Mouse (Mus musculus) lung, embryonic 14.5 days (tissue): ENCODE results near the gene Prdm2. TPM values are rescaled to one million over a fixed set of nuclear protein-coding genes. Genes with fewer than 3 reads are reported as not detected.

Source experiments
- ATAC-seq: fragments of 200-750 bp; cut with Nextera tagmentation; 2 replicates; pipeline ENCODE4 v1.8.0; 2017; ENCODE audit warnings: mild to moderate bottlenecking, moderate TSS enrichment, moderate library complexity; ENCODE audit not compliant: insufficient read depth
- DNase-seq: peaks from one replicate; pipeline ENCODE4 v3.0.0-alpha.2; 2015
- H3K27ac ChIP-seq: fragments of 300-500 bp; sonication (generic); 2 replicates; pipeline ENCODE4 v1.5.1; 2014; ENCODE audit warnings: low read depth, mild to moderate bottlenecking, moderate library complexity
- H3K27me3 ChIP-seq: fragments of 300-500 bp; sonication (generic); 2 replicates; pipeline ENCODE4 v1.6.1; 2014; ENCODE audit warnings: low read length, control low read depth; ENCODE audit not compliant: insufficient read depth
- H3K36me3 ChIP-seq: fragments of 300-500 bp; sonication (generic); 2 replicates; pipeline ENCODE4 v1.6.1; 2014; ENCODE audit warnings: control low read depth; ENCODE audit not compliant: insufficient read depth
- H3K4me1 ChIP-seq: fragments of 300-500 bp; sonication (generic); 2 replicates; pipeline ENCODE4 v1.6.1; 2014; ENCODE audit warnings: antibody characterized with exemption, control low read depth; ENCODE audit not compliant: insufficient read depth
- H3K4me2 ChIP-seq: fragments of 300-500 bp; sonication (generic); 2 replicates; pipeline ENCODE4 v1.6.1; 2014; ENCODE audit warnings: mild to moderate bottlenecking
- H3K4me3 ChIP-seq: fragments of 300-500 bp; sonication (generic); 2 replicates; pipeline ENCODE4 v1.5.1; 2014; ENCODE audit warnings: low read depth, low read length
- H3K9ac ChIP-seq: fragments of 300-500 bp; sonication (generic); 2 replicates; pipeline ENCODE4 v1.6.1; 2014
- H3K9me3 ChIP-seq: fragments of 300-500 bp; sonication (generic); 2 replicates; pipeline ENCODE4 v1.6.1; 2016; ENCODE audit warnings: low read depth, low read length, control low read depth
- CTCF ChIP-seq: IDR thresholded peaks from 2 replicates; pipeline ENCODE4 v1.5.1; 2016; ENCODE audit warnings: antibody characterized with exemption, low read depth
- WGBS: fragments of 180-500 bp; shearing (Covaris S2); extraction: QIAGEN DNeasy Blood & Tissue Kit; methylation state at CpG from one replicate; pipeline ENCODE4 v1.1.7; 2014; 5-methylcytosine and 5-hydroxymethylcytosine counted together
- microRNA-seq: library from miRNA; unstranded; fragments of <30 nt; microRNA quantifications from one replicate; pipeline ENCODE4, GENCODE M21; 2016; ENCODE audit warnings: borderline number of aligned reads
- polyA plus RNA-seq: library from polyadenylated mRNA; unstranded; fragments of >200 nt; fragmentation: Nextera tagmentation; extraction: Ambion mirVana; gene quantifications from 2 replicates; pipeline ENCODE4 v1.2.1, GENCODE M21; 2014

Prdm2 gene
- polyA plus RNA-seq, 1 experiment from 2014 or later = 12.0 TPM

GRCm38 (mm10) chr4:143058765-143059344 is 153.9 kb downstream of the Prdm2 start:
- H3K9me3 ChIP-seq = no peaks in the 10 kb centered on the region
- ATAC-seq (no peak), DNase-seq (no peak)
- H3K27me3 ChIP-seq = no peaks in the 10 kb centered on the region
- H3K4me2 ChIP-seq = no peak overlapping the region
- H3K4me1 ChIP-seq = no peaks in the 10 kb centered on the region
- no peaks in the 10 kb centered on the region for H3K36me3 ChIP-seq
- H3K4me3 ChIP-seq = no peak overlapping the region
- no peak for TF ChIP-seq CTCF
- H3K9ac ChIP-seq = no peak overlapping the region
- WGBS = 82% methylated on average over 12 of the region's 12 CpGs
- H3K27ac ChIP-seq = no peak overlapping the region

Small RNAs within 50 kb of the gene (microRNA-seq; reads per million reads assigned to microRNA genes)
- gene Mir7021 = 1.2 reads per million

Other genes with a start within 250 kb of the Prdm2 start
- gene Pdpn, start 86.6 kb upstream of the Prdm2 start, polyA plus RNA-seq = 36.6 and 39.5 TPM in 2 replicates
- gene Lrrc38, start 136.8 kb upstream of the Prdm2 start, polyA plus RNA-seq = 0.11 TPM in 1 of 2 replicates, not detected in the other
- not detected in 2 replicates for gene Pramel1, start 181.4 kb upstream of the Prdm2 start, polyA plus RNA-seq
- 16.1 and 16.3 TPM in 2 replicates for gene Pramef8, start 199.4 kb upstream of the Prdm2 start, polyA plus RNA-seq
- gene Oog4, start 237.3 kb upstream of the Prdm2 start, polyA plus RNA-seq = not detected in 2 replicates